ENCODE assay signal across 13 mouse cellular contexts in the genomic region with DNA sequence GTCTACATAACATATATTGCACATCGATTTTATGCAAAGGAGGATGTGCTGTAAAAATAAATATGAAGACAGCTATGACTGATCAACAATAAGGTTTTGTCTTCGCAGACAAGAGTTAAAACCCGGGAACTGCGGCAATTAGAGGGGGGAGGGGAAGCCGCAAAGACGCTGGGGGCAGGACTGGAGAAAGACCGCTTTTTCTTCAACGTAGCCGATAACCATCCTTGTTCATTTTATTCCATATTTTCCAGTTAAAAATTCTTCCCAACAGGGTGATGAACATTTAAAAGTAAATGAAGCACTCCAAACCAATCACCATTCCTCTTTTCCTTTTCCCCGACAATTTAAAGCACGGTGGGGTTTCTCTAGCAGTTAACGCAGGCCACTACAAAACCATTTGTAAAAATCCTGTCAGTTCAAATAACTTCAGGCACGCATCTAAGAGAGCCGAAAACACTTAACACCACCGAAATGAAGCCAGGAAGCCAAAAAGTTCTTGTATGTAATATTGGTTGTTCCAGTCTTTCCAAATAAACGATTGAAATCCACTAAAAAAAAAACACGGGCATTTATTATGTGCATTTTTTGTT. TPM values are rescaled to one million over a fixed set of nuclear protein-coding genes. Genes with fewer than 3 reads are reported as not detected.
A peak's percentile ranks its signal among the peaks of the same experiment; 100 is the strongest.
DNase-seq lines count a peak whose midpoint lies in the region; ATAC-seq lines count a peak whose summit lies in the region.
"Had no signal": no experiment of that assay in that cellular context is flagged by ENCODE, and none has a peak within 500 bp of the region (broad histone marks: within the 10 kb centered on the region; RNA-seq: fewer than 3 reads in every experiment).

No protein-coding gene starts in this region.

- H3K4me3 ChIP-seq in kidney, embryonic 14.5 days (ENCODE audit: low read length), result peak overlapping the region; percentile 48
- H3K4me3 ChIP-seq in hindbrain, embryonic 12.5 days, result no peak overlapping the region
- H3K4me3 ChIP-seq: erythroblast, embryonic 14.5 days; megakaryocyte, embryonic 14.5 days had no signal

- ATAC-seq in kidney, embryonic 14.5 days (ENCODE audit: low FRiP score, low TSS enrichment), result no peak
- ATAC-seq in hindbrain, embryonic 12.5 days (ENCODE audit: low FRiP score), result no peak

- H3K9me3 ChIP-seq in kidney, embryonic 14.5 days (ENCODE audit: control insufficient read depth, low read length), result no peaks in the 10 kb centered on the region
- H3K9me3 ChIP-seq in hindbrain, embryonic 12.5 days (replicated peaks), result no peaks in the 10 kb centered on the region

- no peaks in the 10 kb centered on the region for H3K36me3 ChIP-seq in kidney, embryonic 14.5 days (ENCODE audit: control insufficient read depth, insufficient read depth, low read length)
- no peaks in the 10 kb centered on the region for H3K36me3 ChIP-seq in hindbrain, embryonic 12.5 days
- H3K36me3 ChIP-seq: G1E had no signal

- no peak overlapping the region for H3K9ac ChIP-seq in kidney, embryonic 14.5 days (ENCODE audit: low read depth, low read length)
- no peak overlapping the region for H3K9ac ChIP-seq in hindbrain, embryonic 12.5 days

- H3K27ac ChIP-seq in kidney, embryonic 14.5 days (ENCODE audit: low read depth, low read length), result no peak overlapping the region
- H3K27ac ChIP-seq in hindbrain, embryonic 12.5 days, result no peak overlapping the region

- 0 out of 2 replicates have a peak, but pooled peaks cover 4% of the 10 kb centered on the region for H3K4me1 ChIP-seq in kidney, embryonic 14.5 days (ENCODE audit: control insufficient read depth, insufficient read depth, low read length)
- H3K4me1 ChIP-seq in hindbrain, embryonic 12.5 days, result peaks cover 16% of the 10 kb centered on the region

- H3K4me2 ChIP-seq in kidney, embryonic 14.5 days (replicated peaks; ENCODE audit: low read depth, low read length), result peak overlapping the region; percentile 22; the same call in 1 of the 2 replicates
- H3K4me2 ChIP-seq in hindbrain, embryonic 12.5 days (replicated peaks), result peak overlapping the region; percentile 25; the same call in 1 of the 2 replicates

- H3K27me3 ChIP-seq in kidney, embryonic 14.5 days (ENCODE audit: control insufficient read depth, insufficient read depth, low read length), result peaks cover 50% of the 10 kb centered on the region
- H3K27me3 ChIP-seq in hindbrain, embryonic 12.5 days, result peaks cover 54% of the 10 kb centered on the region

- peak; percentile 16 to 62 for DNase-seq in cerebellum, postnatal 14 days
- no peak for DNase-seq in cerebellum, adult 9-10 months
- DNase-seq in kidney, adult 8-10 months, result no peak
- DNase-seq in embryo, embryonic 10 days (ENCODE audit: low spot score), result peak; percentile 37
- no peak for DNase-seq in adrenal gland, postnatal 10 days
- no peak for DNase-seq in thymus, postnatal 25 days
- DNase-seq: cerebellum, adult 11 months had no signal

- under 1% methylated on average over 17 of the region's 17 CpGs for WGBS in kidney, embryonic 14.5 days
- under 1% methylated on average over 17 of the region's 17 CpGs for WGBS in hindbrain, embryonic 12.5 days

RNA-seq across cellular contexts. Expression of gene Alx1, which starts 3.3 kb away (rescaled TPM):
- polyA plus RNA-seq in kidney, embryonic 14.5 days (2014; fragmentation: Nextera tagmentation; extraction: Ambion mirVana), result 34.8 and 36.7 TPM in 2 replicates
- 1.5 and 3.3 TPM in 2 replicates for polyA plus RNA-seq in hindbrain, embryonic 12.5 days (2016; fragmentation: Nextera tagmentation; extraction: Ambion mirVana)
- total RNA-seq in adrenal gland, postnatal 10 days (2021), result under 1 TPM; 0.21 to 0.24 TPM
- total RNA-seq: liver, adult 2 months had no signal
- polyA plus RNA-seq: erythroblast, embryonic 14.5 days; G1E; liver, adult 2 months had no signal

Comparison
In these comparisons a context has a peak if more than half of its experiments do, and no peak if none do; other contexts are left out.
1. DNase-seq: peak in cerebellum, postnatal 14 days (2 of 2) and embryo, embryonic 10 days (single experiment); none in cerebellum, adult 9-10 months (single experiment), kidney, adult 8-10 months (0 of 2), adrenal gland, postnatal 10 days (single experiment) and thymus, postnatal 25 days (single experiment).